Mouse (Mus musculus) liver, embryonic 14.5 days (tissue): ENCODE measurements around the gene Olfr286. TPM values are rescaled to one million over a fixed set of nuclear protein-coding genes. Genes with fewer than 3 reads are reported as not detected.

ENCODE experiments used
- ATAC-seq: fragments of 200-750 bp; cut with Nextera tagmentation; 2 replicates; pipeline ENCODE4 v1.8.0; 2017; ENCODE audit warnings: moderate number of reproducible peaks, mild to moderate bottlenecking, moderate library complexity; ENCODE audit not compliant: insufficient read depth
- DNase-seq, 3 experiments: peaks; one replicate each; pipeline ENCODE4 v3.0.0-alpha.2; 2012 to 2013; ENCODE audit warnings: low read depth in 3 of 3, low spot score in 3 of 3
- H3K27ac ChIP-seq: fragments of 300-500 bp; sonication (generic); 2 replicates; pipeline ENCODE4 v1.5.1; 2014; ENCODE audit warnings: moderate library complexity, mild to moderate bottlenecking, control low read depth, inconsistent platforms
- H3K27me3 ChIP-seq: fragments of 300-500 bp; sonication (generic); 2 replicates; pipeline ENCODE4 v1.6.1; 2014; ENCODE audit warnings: mild to moderate bottlenecking, low read length, moderate library complexity; ENCODE audit not compliant: control insufficient read depth, insufficient read depth
- H3K36me3 ChIP-seq: fragments of 300-500 bp; sonication (generic); replicated peaks from 2 replicates; pipeline ENCODE4 v1.6.1; 2014; ENCODE audit warnings: low read depth; ENCODE audit not compliant: control insufficient read depth, insufficient read depth
- H3K4me1 ChIP-seq, 2 experiments: fragments of 200-500 bp in 1 of 2; fragments of 300-500 bp in 1 of 2; sonication (generic) in 1 of 2; replicated peaks; 2 replicates each; pipeline ENCODE4 v1.6.1; 2012 to 2014; ENCODE audit warnings: antibody characterized with exemption in 1 of 2, inconsistent platforms in 1 of 2, low read length in 1 of 2; ENCODE audit not compliant: control insufficient read depth in 2 of 2, insufficient read depth in 2 of 2
- H3K4me2 ChIP-seq: fragments of 300-500 bp; sonication (generic); 2 replicates; pipeline ENCODE4 v1.6.1; 2014; ENCODE audit warnings: low read depth, mild to moderate bottlenecking, control low read depth, moderate library complexity
- H3K4me3 ChIP-seq, 2 experiments: fragments of 200-500 bp in 1 of 2; fragments of 300-500 bp in 1 of 2; sonication (generic) in 1 of 2; 2 replicates each; pipeline ENCODE4 v1.5.1; 2012 to 2014; ENCODE audit warnings: low read depth in 2 of 2, low read length in 2 of 2, mild to moderate bottlenecking in 2 of 2, control low read depth in 1 of 2, inconsistent platforms in 1 of 2, moderate library complexity in 1 of 2; ENCODE audit not compliant: insufficient read depth in 1 of 2
- H3K9ac ChIP-seq: fragments of 300-500 bp; sonication (generic); replicated peaks from 2 replicates; pipeline ENCODE4 v1.6.1; 2014; ENCODE audit warnings: mild to moderate bottlenecking, control low read depth, moderate library complexity
- H3K9me3 ChIP-seq: fragments of 300-500 bp; sonication (generic); 2 replicates; pipeline ENCODE4 v1.6.1; 2016; ENCODE audit warnings: low read length, mixed read lengths; ENCODE audit not compliant: control insufficient read depth
- CTCF ChIP-seq: IDR thresholded peaks from 2 replicates; pipeline ENCODE4 v1.5.1; 2016; ENCODE audit warnings: antibody characterized with exemption, low read depth, control low read depth
- EP300 ChIP-seq: IDR thresholded peaks from 2 replicates; pipeline ENCODE4 v1.6.1; 2016; ENCODE audit warnings: antibody characterized with exemption, low read depth
- WGBS: fragments of 180-500 bp; shearing (Covaris S2); extraction: QIAGEN DNeasy Blood & Tissue Kit; methylation state at CpG from one replicate; pipeline ENCODE4 v1.1.7; 2014; ENCODE audit not compliant: insufficient replicate concordance; 5-methylcytosine and 5-hydroxymethylcytosine counted together
- polyA plus RNA-seq, 2 experiments: library from polyadenylated mRNA; depleted of rRNA in 1 of 2; stranded (reverse) in 1 of 2; unstranded in 1 of 2; fragments of >200 nt; fragmentation: Nextera tagmentation in 1 of 2; extraction: Ambion mirVana in 1 of 2; gene quantifications; 2 replicates each; pipeline versions ENCODE4 v1.2.1 to v1.2.3; 2012 to 2014

Olfr286 gene
- polyA plus RNA-seq, 2 experiments = not detected

DNA sequence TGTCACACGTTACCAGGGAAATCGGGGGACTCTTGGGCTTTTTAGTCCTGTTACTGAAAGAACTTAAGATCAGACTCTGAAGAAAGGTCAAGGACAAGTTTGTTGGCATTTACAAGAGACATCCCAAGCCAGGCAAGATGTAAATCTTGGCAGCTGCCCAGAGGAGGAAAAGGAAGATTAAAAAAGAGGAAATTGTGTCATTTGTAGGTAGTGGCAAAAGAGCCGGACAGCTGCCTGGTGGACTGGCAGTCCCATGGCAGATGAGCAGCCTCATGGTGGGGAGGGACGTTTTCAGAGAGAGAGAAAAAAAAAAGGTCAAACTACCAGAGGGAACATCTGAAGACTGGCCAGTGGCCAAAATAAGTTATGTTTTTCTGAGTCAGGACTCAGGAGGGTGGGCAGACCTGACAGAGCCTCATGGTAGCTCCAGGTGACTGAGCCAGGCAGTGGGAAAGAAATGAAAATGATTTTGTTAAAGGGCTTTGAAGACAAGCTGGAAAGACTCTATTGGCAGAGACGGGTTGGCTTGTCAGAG lies 20.8 kb downstream of the Olfr286 start:
- Histone ChIP-seq H3K27me3 (no peaks in the 10 kb centered on the region), H3K9me3 (no peaks in the 10 kb centered on the region), H3K9ac (no peak overlapping the region), H3K27ac (no peak overlapping the region), H3K4me3 (no peak overlapping the region), H3K4me2 (no peak overlapping the region), H3K36me3 (no peaks in the 10 kb centered on the region), H3K4me1 (no peaks in the 10 kb centered on the region)
- no peak for ATAC-seq
- TF ChIP-seq EP300 = no peak
- TF ChIP-seq CTCF = no peak
- 40% methylated on average over 5 of the region's 5 CpGs for WGBS
- no peak for DNase-seq

DNA sequence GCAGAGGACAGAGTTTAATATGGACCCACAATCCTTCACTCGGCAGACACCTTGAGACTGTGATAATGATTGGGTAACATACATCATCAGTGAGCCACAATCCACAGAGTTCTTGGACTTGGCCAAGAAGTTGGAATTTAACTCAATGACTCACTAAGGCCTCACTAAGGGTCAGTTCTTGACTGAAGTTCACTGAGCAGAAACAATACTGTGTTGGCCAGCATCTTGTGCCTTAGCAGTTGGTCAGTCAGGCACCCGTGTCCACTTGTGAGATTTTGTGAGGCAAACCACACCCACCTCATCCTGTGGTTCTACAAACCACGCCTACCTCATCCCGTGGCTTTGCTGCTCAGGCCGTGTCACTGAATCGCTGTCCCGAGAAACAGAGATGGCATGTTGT lies 24.6 kb downstream of the Olfr286 start:
- DNase-seq (no peak), ATAC-seq (no peak)
- Histone ChIP-seq H3K27me3 (no peaks in the 10 kb centered on the region), H3K4me1 (no peaks in the 10 kb centered on the region), H3K4me3 (no peak overlapping the region), H3K36me3 (no peaks in the 10 kb centered on the region), H3K9me3 (no peaks in the 10 kb centered on the region), H3K27ac (no peak overlapping the region), H3K4me2 (no peak overlapping the region), H3K9ac (no peak overlapping the region)
- 47% methylated on average over 7 of the region's 7 CpGs for WGBS
- no peak for TF ChIP-seq EP300
- TF ChIP-seq CTCF = no peak

DNA sequence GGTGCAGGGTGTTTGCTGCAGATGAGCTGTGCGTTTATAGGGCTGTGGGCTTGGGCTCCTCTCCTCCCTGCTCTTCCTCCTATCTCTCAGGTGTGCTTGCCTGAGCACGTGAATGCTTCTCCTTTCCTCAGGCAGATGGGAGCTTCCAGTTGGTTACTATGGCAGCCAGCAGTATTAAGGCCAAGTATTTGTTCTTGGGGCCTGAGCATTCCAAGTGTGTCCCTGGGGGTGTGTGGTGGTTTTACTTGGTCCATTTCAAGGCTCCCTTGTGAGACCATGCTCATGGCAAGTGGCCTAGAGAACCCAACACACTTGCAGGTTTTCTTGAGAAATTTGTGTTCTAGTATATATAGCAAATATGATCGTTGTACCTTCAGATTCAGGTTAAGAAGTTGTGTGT lies 38.8 kb downstream of the Olfr286 start, which contains the start of gene Olfr288:
Olfr288 (minus strand) TSS at position 101 of the 400 bp plus-strand sequence.
- ATAC-seq (no peak), DNase-seq (no peak)
- Histone ChIP-seq H3K4me3 (no peak within 1 kb of the TSS), H3K27me3 (no peaks in the 10 kb centered on the region), H3K9me3 (no peaks in the 10 kb centered on the region), H3K4me1 (no peaks in the 10 kb centered on the region), H3K27ac (no peak within 1 kb of the TSS), H3K9ac (no peak within 1 kb of the TSS), H3K36me3 (no peaks in the 10 kb centered on the region), H3K4me2 (no peak within 1 kb of the TSS)
- TF ChIP-seq CTCF (no peak), EP300 (no peak)
- 34% methylated on average over 3 of the region's 3 CpGs for WGBS

DNA sequence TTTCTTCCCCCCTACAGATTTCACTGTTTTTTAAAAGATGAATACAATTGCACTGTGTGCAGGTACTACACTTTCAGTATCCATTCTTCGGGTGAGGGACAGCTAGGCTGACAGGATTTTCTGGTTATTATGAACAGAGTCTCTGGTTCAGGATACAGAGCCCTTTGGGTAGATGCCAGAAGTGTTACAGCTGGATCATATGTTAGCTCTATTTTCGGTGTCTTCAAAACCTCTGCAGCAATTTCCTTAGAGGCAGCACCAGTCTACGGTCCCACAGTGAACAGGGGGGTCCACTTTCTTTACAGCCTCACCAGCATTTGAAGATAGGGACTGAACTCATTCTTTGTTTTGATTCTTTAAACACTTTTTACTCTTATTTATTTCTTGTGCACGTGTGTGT lies 49.8 kb downstream of the Olfr286 start:
- H3K27me3 ChIP-seq = peaks cover 7% of the 10 kb centered on the region
- no peak overlapping the region for H3K27ac ChIP-seq
- TF ChIP-seq EP300 = no peak
- TF ChIP-seq CTCF = no peak
- DNase-seq = no peak
- H3K9me3 ChIP-seq = no peaks in the 10 kb centered on the region
- 51% methylated on average over 4 of the region's 4 CpGs for WGBS
- H3K36me3 ChIP-seq = no peaks in the 10 kb centered on the region
- H3K9ac ChIP-seq = no peak overlapping the region
- H3K4me2 ChIP-seq = no peak overlapping the region
- no peak for ATAC-seq
- H3K4me3 ChIP-seq = no peak overlapping the region
- H3K4me1 ChIP-seq = peaks cover 0 to 8% of the 10 kb centered on the region in 2 experiments; a peak in 2 of 4 replicates

DNA sequence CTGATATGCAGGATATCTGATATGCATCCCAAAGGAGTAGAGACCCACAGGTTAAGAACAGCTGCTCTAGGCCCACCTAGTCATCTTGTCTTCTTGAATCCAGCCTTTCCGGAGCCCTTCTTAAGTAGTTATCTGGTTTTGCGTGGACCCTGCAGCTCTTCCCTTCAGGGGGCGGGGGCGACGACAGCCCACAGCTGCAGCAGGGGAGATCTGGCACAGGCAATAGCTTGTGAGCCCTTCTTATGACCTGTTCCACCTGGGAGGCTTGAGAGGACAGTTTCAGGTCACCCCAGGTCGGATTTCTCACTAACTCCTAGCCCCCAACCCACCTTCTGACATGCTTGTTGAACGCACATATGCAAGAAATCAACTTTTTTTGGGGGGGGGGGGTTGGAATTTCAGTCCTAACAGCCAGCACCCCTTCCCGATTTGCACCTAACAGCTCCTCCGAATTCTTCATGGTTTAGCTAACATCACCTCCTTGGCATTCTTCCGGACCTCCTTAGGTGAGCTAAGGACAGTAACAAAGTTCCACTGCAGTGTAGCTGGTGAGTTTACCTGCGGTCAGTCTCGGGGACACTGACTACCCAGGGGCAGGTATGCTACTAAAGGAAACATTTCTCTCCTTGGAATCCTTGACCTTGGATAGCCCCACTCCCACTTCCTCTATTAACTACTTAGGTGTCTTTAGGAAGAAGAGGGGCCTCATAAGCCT lies 52.2 kb downstream of the Olfr286 start:
- WGBS = 49% methylated on average over 12 of the region's 12 CpGs
- Histone ChIP-seq H3K4me1 (peaks cover 0 to 8% of the 10 kb centered on the region in 2 experiments; a peak in 2 of 4 replicates), H3K9me3 (no peaks in the 10 kb centered on the region), H3K9ac (no peak overlapping the region), H3K4me2 (no peak overlapping the region), H3K4me3 (no peak overlapping the region), H3K27me3 (peaks cover 7% of the 10 kb centered on the region), H3K27ac (no peak overlapping the region), H3K36me3 (no peaks in the 10 kb centered on the region)
- ATAC-seq (no peak), DNase-seq (no peak)
- TF ChIP-seq EP300 = no peak
- no peak for TF ChIP-seq CTCF
